Mouse (Mus musculus) heart, embryonic 16.5 days (tissue): ENCODE data around the gene Plagl1. TPM values are rescaled to one million over a fixed set of nuclear protein-coding genes. Genes with fewer than 3 reads are reported as not detected.
A peak's percentile ranks its signal among the peaks of the same experiment; 100 is the strongest.

Experiments
- ATAC-seq: fragments of 200-750 bp; cut with Nextera tagmentation; replicated peaks from 2 replicates; pipeline ENCODE4 v1.8.0; 2017; ENCODE audit warnings: moderate number of reproducible peaks; ENCODE audit not compliant: insufficient read depth, low FRiP score; ENCODE audit errors: extremely low read depth
- H3K27ac ChIP-seq: fragments of 300-500 bp; sonication (generic); 2 replicates; pipeline ENCODE4 v1.5.1; 2014; ENCODE audit warnings: mild to moderate bottlenecking, low read length, control low read depth, moderate library complexity
- H3K27me3 ChIP-seq: fragments of 300-500 bp; sonication (generic); 2 replicates; pipeline ENCODE4 v1.6.1; 2014; ENCODE audit warnings: low read length, mixed read lengths; ENCODE audit not compliant: control insufficient read depth, insufficient read depth
- H3K36me3 ChIP-seq: fragments of 300-500 bp; sonication (generic); 2 replicates; pipeline ENCODE4 v1.6.1; 2014; ENCODE audit not compliant: control insufficient read depth, insufficient read depth
- H3K4me1 ChIP-seq: fragments of 300-500 bp; sonication (generic); 2 replicates; pipeline ENCODE4 v1.6.1; 2014; ENCODE audit warnings: low read length, mixed read lengths; ENCODE audit not compliant: control insufficient read depth, insufficient read depth
- H3K4me2 ChIP-seq: fragments of 300-500 bp; sonication (generic); 2 replicates; pipeline ENCODE4 v1.6.1; 2014; ENCODE audit warnings: low read depth, mild to moderate bottlenecking, control low read depth, low read length
- H3K4me3 ChIP-seq: fragments of 300-500 bp; sonication (generic); 2 replicates; pipeline ENCODE4 v1.5.1; 2014; ENCODE audit warnings: mild to moderate bottlenecking, control low read depth, low read length
- H3K9ac ChIP-seq: fragments of 300-500 bp; sonication (generic); 2 replicates; pipeline ENCODE4 v1.6.1; 2014; ENCODE audit warnings: low read length, control low read depth
- H3K9me3 ChIP-seq: fragments of 300-500 bp; sonication (generic); replicated peaks from 2 replicates; pipeline ENCODE4 v1.6.1; 2016; ENCODE audit warnings: low read length; ENCODE audit not compliant: control insufficient read depth
- WGBS: fragments of 180-500 bp; shearing (Covaris S2); extraction: QIAGEN DNeasy Blood & Tissue Kit; methylation state at CpG from one replicate; pipeline ENCODE4 v1.1.7; 2014; 5-methylcytosine and 5-hydroxymethylcytosine counted together
- polyA plus RNA-seq: library from polyadenylated mRNA; unstranded; fragments of >200 nt; fragmentation: Nextera tagmentation; extraction: Ambion mirVana; gene quantifications from 2 replicates; pipeline ENCODE4 v1.2.1, GENCODE M21; 2015

Gene Plagl1
- polyA plus RNA-seq, 1 experiment from 2014 or later = 181 TPM

DNA sequence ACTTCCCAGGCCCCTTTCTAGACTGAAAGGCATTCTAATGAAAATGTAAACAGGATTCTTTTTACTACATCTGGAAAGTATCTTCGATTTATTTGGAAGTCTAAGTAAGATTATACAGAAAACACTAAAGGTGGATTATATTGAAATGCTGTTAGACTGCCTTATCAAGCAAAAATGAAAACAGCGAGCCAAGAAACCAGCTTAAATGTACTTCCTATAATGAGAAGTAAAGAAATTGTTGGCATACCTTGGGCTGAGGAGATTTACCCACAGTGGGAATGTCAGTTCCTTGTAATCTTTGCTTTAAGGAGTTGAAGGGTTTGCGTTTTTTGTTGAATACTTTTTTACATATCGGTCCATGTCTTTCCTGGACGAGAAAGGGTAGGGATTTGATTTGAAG, 108.2 kb downstream of the Plagl1 start:
- ATAC-seq = no peak
- Histone ChIP-seq H3K4me1 (peaks cover 16% of the 10 kb centered on the region), H3K4me2 (no peak overlapping the region), H3K4me3 (no peak overlapping the region), H3K36me3 (no peaks in the 10 kb centered on the region), H3K9ac (no peak overlapping the region), H3K27me3 (no peaks in the 10 kb centered on the region), H3K9me3 (peaks cover 2% of the 10 kb centered on the region; the same call in 1 of the 2 replicates), H3K27ac (peak overlapping the region; percentile 62)
- WGBS = 59% methylated on average over 5 of the region's 5 CpGs

DNA sequence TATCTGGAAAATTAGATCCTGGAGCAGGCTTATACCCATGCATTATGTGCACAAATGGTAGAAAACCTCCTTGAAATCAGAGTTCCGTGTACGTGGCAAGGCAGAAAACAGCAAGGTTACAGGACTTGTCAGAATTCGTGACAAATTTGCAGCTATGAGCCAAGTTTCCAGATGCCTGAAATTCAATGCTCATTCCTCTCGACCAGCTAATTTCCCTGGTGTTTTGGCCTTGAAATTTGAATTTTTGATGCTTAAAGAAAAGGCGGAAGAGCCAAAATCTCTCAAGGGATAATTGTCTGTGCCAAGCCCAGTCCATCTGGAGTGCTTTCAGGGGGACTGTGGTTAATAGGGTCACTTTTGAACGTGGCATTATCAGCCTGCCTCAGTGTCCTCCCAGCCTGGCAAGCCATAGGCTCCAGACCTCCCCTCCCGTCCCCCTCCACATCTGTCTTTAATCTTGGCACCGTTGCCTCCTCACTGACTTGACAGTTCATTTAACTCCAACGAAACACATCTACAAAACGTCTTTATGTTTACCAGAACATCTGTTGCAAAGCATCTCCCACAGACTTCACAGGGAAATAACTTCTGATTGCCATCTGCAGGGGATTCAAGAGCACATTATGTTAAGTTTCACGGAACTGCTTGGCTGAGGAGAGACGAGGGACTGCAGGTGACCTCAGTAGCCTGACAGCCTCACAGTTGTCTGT, 110.6 kb downstream of the Plagl1 start:
- Histone ChIP-seq H3K9ac (peak overlapping the region; percentile 31; the same call in 1 of the 2 replicates), H3K4me3 (no peak overlapping the region), H3K9me3 (no peaks in the 10 kb centered on the region), H3K4me1 (peaks cover 16% of the 10 kb centered on the region), H3K36me3 (no peaks in the 10 kb centered on the region), H3K4me2 (no peak overlapping the region), H3K27ac (peak overlapping the region; percentile 64), H3K27me3 (no peaks in the 10 kb centered on the region)
- ATAC-seq = no peak
- 35% methylated on average over 12 of the region's 12 CpGs for WGBS

DNA sequence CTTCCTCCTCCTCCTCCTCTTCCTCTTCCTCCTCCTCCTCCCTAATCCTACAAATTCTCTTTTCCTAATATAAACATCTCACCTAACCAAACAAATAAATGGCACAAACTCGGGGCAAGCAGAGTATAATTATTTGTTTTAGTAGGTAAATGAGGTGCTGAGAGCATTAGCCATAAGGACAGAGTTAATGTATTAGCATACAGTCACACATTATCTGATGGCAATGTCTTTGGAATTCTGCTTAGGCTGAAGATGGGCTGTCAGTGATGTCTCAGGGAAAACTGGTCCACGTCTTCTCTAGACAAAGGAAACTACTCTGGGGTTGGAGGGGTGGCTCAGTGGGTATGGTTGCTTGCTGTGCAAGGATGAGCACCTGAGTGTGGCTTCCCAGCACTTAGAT, 111.2 kb downstream of the Plagl1 start:
- H3K9me3 ChIP-seq = no peaks in the 10 kb centered on the region
- ATAC-seq = no peak
- WGBS = 41% methylated on average over 2 of the region's 2 CpGs
- H3K36me3 ChIP-seq = no peaks in the 10 kb centered on the region
- H3K4me2 ChIP-seq = no peak overlapping the region
- H3K4me1 ChIP-seq = peaks cover 16% of the 10 kb centered on the region
- no peak overlapping the region for H3K9ac ChIP-seq
- H3K4me3 ChIP-seq = no peak overlapping the region
- H3K27ac ChIP-seq = peak overlapping the region; percentile 64
- no peaks in the 10 kb centered on the region for H3K27me3 ChIP-seq

DNA sequence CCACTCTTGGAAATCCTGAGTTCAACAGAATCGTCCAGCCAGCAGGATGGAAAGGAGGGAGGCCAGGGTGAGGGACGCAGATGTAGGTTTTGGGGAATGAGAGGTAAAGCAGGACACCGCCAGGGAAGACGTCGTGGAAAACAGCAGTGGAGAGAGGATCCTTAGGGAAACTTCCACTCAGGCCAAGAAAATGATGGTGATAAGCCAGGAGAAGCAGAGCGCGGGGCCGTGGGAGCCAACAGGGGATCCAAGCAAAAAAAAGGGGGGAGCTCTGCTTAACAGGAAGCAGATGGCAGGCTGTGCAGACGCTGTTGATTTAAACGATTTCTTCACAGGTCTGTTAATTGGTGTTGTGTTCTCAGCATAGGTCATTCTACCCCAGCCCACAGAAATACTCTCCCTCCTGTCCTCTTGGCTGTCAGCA, 112.5 kb downstream of the Plagl1 start:
- Histone ChIP-seq H3K27ac (peak overlapping the region; percentile 45), H3K4me1 (peaks cover 16% of the 10 kb centered on the region), H3K4me2 (no peak overlapping the region), H3K9me3 (no peaks in the 10 kb centered on the region), H3K9ac (no peak overlapping the region), H3K36me3 (peaks cover 12% of the 10 kb centered on the region), H3K4me3 (no peak overlapping the region), H3K27me3 (no peaks in the 10 kb centered on the region)
- peak; percentile 39 for ATAC-seq
- WGBS = 43% methylated on average over 10 of the region's 10 CpGs

- Histone ChIP-seq H3K4me2 (no peak overlapping the region), H3K4me1 (peaks cover 4% of the 10 kb centered on the region; the same call in 1 of the 2 replicates), H3K9me3 (no peaks in the 10 kb centered on the region), H3K4me3 (no peak overlapping the region), H3K36me3 (peaks cover 35% of the 10 kb centered on the region), H3K27ac (no peak overlapping the region), H3K9ac (no peak overlapping the region), H3K27me3 (no peaks in the 10 kb centered on the region)
- WGBS = 84% methylated on average over 7 of the region's 7 CpGs
- ATAC-seq = no peak
Measured at GRCm38 (mm10) chr10:13175866-13176265, 115.6 kb downstream of the Plagl1 start.

GRCm38 (mm10) chr10:13177973-13178624, 117.8 kb downstream of the Plagl1 start, which contains the start of gene Zc2hc1b:
Gene Zc2hc1b, minus strand, starts transcription at chr10:13178023.
- Histone ChIP-seq H3K36me3 (peaks cover 54% of the 10 kb centered on the region), H3K4me2 (no peak within 1 kb of the TSS)
- no peak for ATAC-seq

DNA sequence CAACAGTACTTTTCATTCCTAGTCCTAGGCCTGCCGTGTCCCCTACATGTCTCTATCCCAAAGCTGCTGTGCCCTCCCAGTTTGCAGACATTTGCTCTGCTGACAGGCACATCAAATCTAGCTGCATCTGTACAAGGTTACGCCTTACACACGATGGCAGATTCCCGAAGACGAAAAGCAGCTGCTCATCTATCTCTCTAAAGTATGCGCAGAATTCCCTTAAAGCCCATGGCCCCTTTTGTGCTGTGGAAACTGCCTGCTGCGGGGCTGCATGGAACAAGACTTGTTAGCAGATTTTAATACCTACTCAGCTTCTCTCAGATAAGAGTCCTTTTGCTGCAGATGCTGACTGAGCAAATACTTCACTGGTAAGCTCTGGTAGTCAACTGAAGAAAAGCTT, 119.9 kb downstream of the Plagl1 start:
- ATAC-seq = no peak
- no peak overlapping the region for H3K4me2 ChIP-seq
- H3K4me1 ChIP-seq = no peaks in the 10 kb centered on the region
- 44% methylated on average over 7 of the region's 7 CpGs for WGBS
- H3K4me3 ChIP-seq = no peak overlapping the region
- H3K27me3 ChIP-seq = no peaks in the 10 kb centered on the region
- H3K36me3 ChIP-seq = peaks cover 61% of the 10 kb centered on the region
- H3K9me3 ChIP-seq = no peaks in the 10 kb centered on the region
- no peak overlapping the region for H3K27ac ChIP-seq
- no peak overlapping the region for H3K9ac ChIP-seq

More at GRCm38 (mm10) chr10:13177973-13178624, 117.8 kb downstream of the Plagl1 start, which contains the start of gene Zc2hc1b:
- H3K27ac ChIP-seq = no peak within 1 kb of the TSS
- no peak within 1 kb of the TSS for H3K4me3 ChIP-seq
- 67% methylated on average over 7 of the region's 7 CpGs for WGBS
- no peaks in the 10 kb centered on the region for H3K27me3 ChIP-seq
- no peak within 1 kb of the TSS for H3K9ac ChIP-seq
- no peaks in the 10 kb centered on the region for H3K4me1 ChIP-seq
- H3K9me3 ChIP-seq = no peaks in the 10 kb centered on the region
